Mouse (Mus musculus): ENCODE measurements at regions not wholly inside any gene's neighbourhood (a gene's known extent, or its start where the extent isn't known, plus 50 kb on each side); places are given as distances from the start of the nearest gene placed in this dataset.

GRCm38 (mm10) chr15:61448482-61448881 lies 525.7 kb upstream of the A1bg start:
- Histone ChIP-seq H3K4me3 (no peak overlapping the region), H3K27ac (no peak overlapping the region), H3K9me3 (no peaks in the 10 kb centered on the region), H3K36me3 (no peaks in the 10 kb centered on the region), H3K4me1 (replicated peaks) (no peaks in the 10 kb centered on the region), H3K4me2 (no peak overlapping the region), H3K27me3 (no peaks in the 10 kb centered on the region), H3K9ac (no peak overlapping the region)
- no peak for ATAC-seq (ENCODE audit: low FRiP score)
- 92% methylated on average over 2 of the region's 2 CpGs for WGBS

DNA sequence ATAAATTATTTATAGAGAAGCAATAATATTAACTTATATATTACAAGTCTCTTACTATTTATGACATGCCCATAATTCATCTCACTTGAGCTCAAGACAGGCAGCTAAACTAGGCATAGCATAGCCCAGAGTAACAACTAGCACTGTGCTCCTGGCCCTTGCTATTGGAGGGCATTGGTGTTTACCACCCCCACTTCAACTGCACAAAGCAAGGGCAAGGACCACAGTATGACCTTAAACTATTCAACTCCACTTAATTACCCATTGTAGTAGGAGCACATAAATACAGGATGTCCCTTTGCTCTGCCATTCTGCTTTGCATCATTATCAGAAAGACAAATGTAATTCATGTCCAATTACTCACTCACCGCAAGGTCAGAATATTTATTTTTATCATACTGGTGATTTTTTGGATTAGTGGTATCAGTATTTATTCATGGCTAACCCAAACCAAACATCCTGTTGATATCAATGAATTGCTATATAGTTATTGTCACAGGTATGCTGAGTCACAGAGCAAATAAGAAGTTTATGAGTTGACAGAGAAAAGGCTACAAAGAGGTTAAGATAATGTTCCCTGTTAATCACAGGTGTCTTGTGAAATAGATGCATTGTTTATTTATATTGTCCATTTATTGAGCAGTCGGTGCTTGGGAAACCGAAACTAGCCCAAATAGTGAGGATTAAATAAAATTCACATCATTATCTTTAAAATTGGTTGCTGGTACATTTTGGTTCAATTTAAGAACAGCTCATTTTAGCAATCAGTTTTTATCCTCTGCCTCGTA lies 523.4 kb upstream of the A1bg start:
- Histone ChIP-seq H3K36me3 (no peaks in the 10 kb centered on the region), H3K27ac (no peak overlapping the region), H3K4me3 (no peak overlapping the region), H3K4me1 (replicated peaks) (no peaks in the 10 kb centered on the region), H3K27me3 (no peaks in the 10 kb centered on the region), H3K9ac (no peak overlapping the region), H3K4me2 (no peak overlapping the region), H3K9me3 (no peaks in the 10 kb centered on the region)
- ATAC-seq (ENCODE audit: low FRiP score), result no peak
- WGBS, result 90% methylated on average over 4 of the region's 4 CpGs

GRCm38 (mm10) chr15:61441734-61442398 lies 519.1 kb upstream of the A1bg start:
- Histone ChIP-seq H3K4me1 (replicated peaks) (no peaks in the 10 kb centered on the region), H3K27me3 (no peaks in the 10 kb centered on the region), H3K36me3 (no peaks in the 10 kb centered on the region), H3K9ac (no peak overlapping the region), H3K27ac (no peak overlapping the region), H3K9me3 (no peaks in the 10 kb centered on the region), H3K4me2 (no peak overlapping the region), H3K4me3 (no peak overlapping the region)
- 88% methylated on average over 4 of the region's 4 CpGs for WGBS
- ATAC-seq (ENCODE audit: low FRiP score), result no peak

- WGBS, result 94% methylated on average over 2 of the region's 2 CpGs
- Histone ChIP-seq H3K9me3 (no peaks in the 10 kb centered on the region), H3K27me3 (no peaks in the 10 kb centered on the region), H3K27ac (no peak overlapping the region), H3K36me3 (no peaks in the 10 kb centered on the region), H3K9ac (no peak overlapping the region), H3K4me2 (no peak overlapping the region), H3K4me1 (replicated peaks) (no peaks in the 10 kb centered on the region), H3K4me3 (no peak overlapping the region)
- ATAC-seq (ENCODE audit: low FRiP score), result no peak
Observed at GRCm38 (mm10) chr15:61441012-61441411, 518.2 kb upstream of the A1bg start.

- Histone ChIP-seq H3K4me3 (no peak overlapping the region), H3K27ac (no peak overlapping the region), H3K9me3 (no peaks in the 10 kb centered on the region), H3K36me3 (no peaks in the 10 kb centered on the region), H3K27me3 (no peaks in the 10 kb centered on the region), H3K4me1 (replicated peaks) (no peaks in the 10 kb centered on the region), H3K9ac (no peak overlapping the region), H3K4me2 (no peak overlapping the region)
- WGBS, result 87% methylated on average over 2 of the region's 2 CpGs
- ATAC-seq (ENCODE audit: low FRiP score), result no peak
Observed at GRCm38 (mm10) chr15:61440284-61440683, 517.5 kb upstream of the A1bg start.

DNA sequence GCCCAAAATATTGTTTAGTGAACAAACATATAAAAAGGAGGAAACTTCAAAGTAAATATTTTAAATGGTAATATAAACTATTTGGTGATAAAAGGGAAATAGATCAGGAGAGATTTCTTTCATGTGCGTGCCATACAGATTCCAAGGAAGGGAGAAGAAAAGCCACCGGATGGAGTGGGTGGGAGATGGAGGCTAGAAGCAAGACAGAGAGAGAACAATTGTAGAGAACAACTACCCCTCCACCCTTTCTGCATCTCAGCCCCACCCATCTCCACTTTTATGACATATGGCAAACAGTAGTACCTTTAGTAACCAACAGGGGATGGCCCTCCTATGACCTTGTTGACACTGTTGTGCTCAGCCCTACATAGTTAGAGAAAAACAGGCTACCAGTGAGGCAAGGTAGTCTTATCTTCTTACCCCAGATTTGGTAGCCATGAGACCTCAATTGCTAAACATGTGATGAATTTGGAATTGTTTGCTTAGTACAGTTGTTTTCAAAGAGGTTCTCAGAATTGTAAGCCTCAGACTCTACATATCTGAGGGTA lies 516.9 kb upstream of the A1bg start:
- no peak for ATAC-seq (ENCODE audit: low FRiP score)
- no peak overlapping the region for H3K4me3 ChIP-seq
- no peak overlapping the region for H3K9ac ChIP-seq
- no peak overlapping the region for H3K27ac ChIP-seq
- H3K36me3 ChIP-seq, result no peaks in the 10 kb centered on the region
- no peak overlapping the region for H3K4me2 ChIP-seq
- no peaks in the 10 kb centered on the region for H3K27me3 ChIP-seq
- 98% methylated on average over 2 of the region's 2 CpGs for WGBS
- no peaks in the 10 kb centered on the region for H3K4me1 ChIP-seq (replicated peaks)
- H3K9me3 ChIP-seq, result no peaks in the 10 kb centered on the region

DNA sequence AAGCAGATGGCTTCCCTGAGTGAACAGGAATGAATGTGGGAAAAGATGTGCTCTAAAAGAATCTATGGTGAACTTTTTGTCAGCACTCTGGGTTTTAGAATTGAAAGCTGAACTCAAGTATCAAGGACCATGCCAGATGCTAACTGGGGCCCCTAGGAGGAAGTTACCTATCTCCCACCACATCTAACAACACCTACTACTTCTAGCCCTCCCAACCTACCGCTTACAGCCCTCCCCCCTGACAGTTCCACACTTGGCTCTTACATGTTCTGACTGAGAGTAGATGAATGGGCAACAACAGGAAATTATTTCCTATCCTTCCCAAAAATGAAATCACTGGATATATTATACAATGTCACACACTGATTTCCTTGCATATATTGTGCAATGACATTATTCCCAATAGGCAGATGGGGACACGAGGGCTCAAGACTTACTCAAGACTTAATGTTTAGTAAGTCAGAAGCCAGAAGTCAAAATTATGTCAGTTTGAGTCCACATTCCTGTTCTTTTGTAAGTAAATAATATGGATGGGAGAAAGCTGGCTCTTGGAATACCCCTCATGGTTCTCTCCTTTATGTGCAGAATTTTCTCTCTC lies 506.1 kb upstream of the A1bg start:
- H3K9ac ChIP-seq, result no peak overlapping the region
- no peak overlapping the region for H3K27ac ChIP-seq
- H3K4me1 ChIP-seq (replicated peaks), result no peaks in the 10 kb centered on the region
- no peaks in the 10 kb centered on the region for H3K27me3 ChIP-seq
- H3K36me3 ChIP-seq, result no peaks in the 10 kb centered on the region
- no peak overlapping the region for H3K4me2 ChIP-seq
- no peak overlapping the region for H3K4me3 ChIP-seq
- 88% methylated on average over 2 of the region's 2 CpGs for WGBS
- ATAC-seq (ENCODE audit: low FRiP score), result no peak
- H3K9me3 ChIP-seq, result no peaks in the 10 kb centered on the region

- no peak overlapping the region for H3K4me3 ChIP-seq
- no peaks in the 10 kb centered on the region for H3K27me3 ChIP-seq
- no peak for ATAC-seq (ENCODE audit: low FRiP score)
- H3K9me3 ChIP-seq, result no peaks in the 10 kb centered on the region
- no peaks in the 10 kb centered on the region for H3K36me3 ChIP-seq
- H3K9ac ChIP-seq, result no peak overlapping the region
- no peak overlapping the region for H3K4me2 ChIP-seq
- 86% methylated on average over 5 of the region's 5 CpGs for WGBS
- H3K27ac ChIP-seq, result no peak overlapping the region
- H3K4me1 ChIP-seq (replicated peaks), result no peaks in the 10 kb centered on the region
Observed at GRCm38 (mm10) chr15:61422989-61423388, 500.2 kb upstream of the A1bg start.

GRCm38 (mm10) chr15:61417506-61417905 lies 494.7 kb upstream of the A1bg start:
- Histone ChIP-seq H3K27me3 (no peaks in the 10 kb centered on the region), H3K9ac (no peak overlapping the region), H3K27ac (no peak overlapping the region), H3K4me2 (no peak overlapping the region), H3K9me3 (no peaks in the 10 kb centered on the region), H3K36me3 (no peaks in the 10 kb centered on the region), H3K4me3 (no peak overlapping the region), H3K4me1 (replicated peaks) (no peaks in the 10 kb centered on the region)
- no peak for ATAC-seq (ENCODE audit: low FRiP score)
- WGBS, result 89% methylated on average over 2 of the region's 2 CpGs

GRCm38 (mm10) chr15:61416841-61417240 lies 494.0 kb upstream of the A1bg start:
- no peak overlapping the region for H3K4me2 ChIP-seq
- 85% methylated on average over 3 of the region's 3 CpGs for WGBS
- no peak for ATAC-seq (ENCODE audit: low FRiP score)

GRCm38 (mm10) chr15:61415626-61416025 lies 492.8 kb upstream of the A1bg start:
- no peak for ATAC-seq (ENCODE audit: low FRiP score)
- no peak overlapping the region for H3K27ac ChIP-seq
- no peaks in the 10 kb centered on the region for H3K36me3 ChIP-seq
- H3K4me3 ChIP-seq, result no peak overlapping the region
- WGBS, result 73% methylated on average over 1 of the region's 1 CpGs
- H3K9me3 ChIP-seq, result no peaks in the 10 kb centered on the region
- no peak overlapping the region for H3K9ac ChIP-seq
- no peaks in the 10 kb centered on the region for H3K4me1 ChIP-seq (replicated peaks)
- no peaks in the 10 kb centered on the region for H3K27me3 ChIP-seq
- H3K4me2 ChIP-seq, result no peak overlapping the region

More at GRCm38 (mm10) chr15:61416841-61417240, 494.0 kb upstream of the A1bg start:
- Histone ChIP-seq H3K27me3 (no peaks in the 10 kb centered on the region), H3K9ac (no peak overlapping the region), H3K4me1 (replicated peaks) (no peaks in the 10 kb centered on the region), H3K36me3 (no peaks in the 10 kb centered on the region), H3K27ac (no peak overlapping the region), H3K4me3 (no peak overlapping the region), H3K9me3 (no peaks in the 10 kb centered on the region)

DNA sequence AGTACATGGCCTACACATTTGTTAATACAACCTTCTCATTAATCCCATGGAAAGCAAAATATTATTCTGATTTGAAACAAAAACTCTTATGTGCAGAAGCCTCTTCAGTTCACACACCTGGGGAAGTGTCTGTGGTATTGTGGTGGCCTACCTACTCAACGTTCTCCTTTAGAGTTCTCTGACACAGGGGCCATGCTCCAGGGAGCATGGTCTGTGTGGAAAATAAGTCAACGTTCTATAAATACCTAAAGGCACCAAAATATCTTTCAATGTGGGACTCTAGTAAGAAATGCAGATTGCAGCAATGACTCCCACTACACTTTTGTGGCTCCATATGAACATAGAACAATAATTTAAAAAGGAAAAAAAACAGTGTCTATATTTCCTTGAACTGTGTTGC lies 489.0 kb upstream of the A1bg start:
- Histone ChIP-seq H3K27me3 (no peaks in the 10 kb centered on the region), H3K4me1 (replicated peaks) (no peaks in the 10 kb centered on the region), H3K9ac (no peak overlapping the region), H3K4me2 (no peak overlapping the region), H3K9me3 (no peaks in the 10 kb centered on the region), H3K36me3 (no peaks in the 10 kb centered on the region), H3K27ac (no peak overlapping the region), H3K4me3 (no peak overlapping the region)
- WGBS, result 90% methylated on average over 2 of the region's 2 CpGs
- ATAC-seq (ENCODE audit: low FRiP score), result no peak

All from hindbrain, embryonic 13.5 days (tissue).